Mouse (Mus musculus) liver, embryonic 14.5 days (tissue): Measurements from ENCODE around the gene Derl3. TPM values are rescaled to one million over a fixed set of nuclear protein-coding genes. Genes with fewer than 3 reads are reported as not detected.

Experiments
- ATAC-seq: fragments of 200-750 bp; cut with Nextera tagmentation; 2 replicates; pipeline ENCODE4 v1.8.0; 2017; ENCODE audit warnings: moderate number of reproducible peaks, mild to moderate bottlenecking, moderate library complexity; ENCODE audit not compliant: insufficient read depth
- DNase-seq, 3 experiments: peaks; one replicate each; pipeline ENCODE4 v3.0.0-alpha.2; 2012 to 2013; ENCODE audit warnings: low read depth in 3 of 3, low spot score in 3 of 3
- H3K27ac ChIP-seq: fragments of 300-500 bp; sonication (generic); 2 replicates; pipeline ENCODE4 v1.5.1; 2014; ENCODE audit warnings: moderate library complexity, mild to moderate bottlenecking, control low read depth, inconsistent platforms
- H3K27me3 ChIP-seq: fragments of 300-500 bp; sonication (generic); 2 replicates; pipeline ENCODE4 v1.6.1; 2014; ENCODE audit warnings: mild to moderate bottlenecking, low read length, moderate library complexity; ENCODE audit not compliant: control insufficient read depth, insufficient read depth
- H3K36me3 ChIP-seq: fragments of 300-500 bp; sonication (generic); replicated peaks from 2 replicates; pipeline ENCODE4 v1.6.1; 2014; ENCODE audit warnings: low read depth; ENCODE audit not compliant: control insufficient read depth, insufficient read depth
- H3K4me1 ChIP-seq, 2 experiments: fragments of 200-500 bp in 1 of 2; fragments of 300-500 bp in 1 of 2; sonication (generic) in 1 of 2; replicated peaks; 2 replicates each; pipeline ENCODE4 v1.6.1; 2012 to 2014; ENCODE audit warnings: antibody characterized with exemption in 1 of 2, inconsistent platforms in 1 of 2, low read length in 1 of 2; ENCODE audit not compliant: control insufficient read depth in 2 of 2, insufficient read depth in 2 of 2
- H3K4me2 ChIP-seq: fragments of 300-500 bp; sonication (generic); 2 replicates; pipeline ENCODE4 v1.6.1; 2014; ENCODE audit warnings: low read depth, mild to moderate bottlenecking, control low read depth, moderate library complexity
- H3K4me3 ChIP-seq, 2 experiments: fragments of 200-500 bp in 1 of 2; fragments of 300-500 bp in 1 of 2; sonication (generic) in 1 of 2; 2 replicates each; pipeline ENCODE4 v1.5.1; 2012 to 2014; ENCODE audit warnings: low read depth in 2 of 2, low read length in 2 of 2, mild to moderate bottlenecking in 2 of 2, control low read depth in 1 of 2, inconsistent platforms in 1 of 2, moderate library complexity in 1 of 2; ENCODE audit not compliant: insufficient read depth in 1 of 2
- H3K9ac ChIP-seq: fragments of 300-500 bp; sonication (generic); replicated peaks from 2 replicates; pipeline ENCODE4 v1.6.1; 2014; ENCODE audit warnings: mild to moderate bottlenecking, control low read depth, moderate library complexity
- H3K9me3 ChIP-seq: fragments of 300-500 bp; sonication (generic); 2 replicates; pipeline ENCODE4 v1.6.1; 2016; ENCODE audit warnings: low read length, mixed read lengths; ENCODE audit not compliant: control insufficient read depth
- CTCF ChIP-seq: IDR thresholded peaks from 2 replicates; pipeline ENCODE4 v1.5.1; 2016; ENCODE audit warnings: antibody characterized with exemption, low read depth, control low read depth
- EP300 ChIP-seq: IDR thresholded peaks from 2 replicates; pipeline ENCODE4 v1.6.1; 2016; ENCODE audit warnings: antibody characterized with exemption, low read depth
- WGBS: fragments of 180-500 bp; shearing (Covaris S2); extraction: QIAGEN DNeasy Blood & Tissue Kit; methylation state at CpG from one replicate; pipeline ENCODE4 v1.1.7; 2014; ENCODE audit not compliant: insufficient replicate concordance; 5-methylcytosine and 5-hydroxymethylcytosine counted together
- polyA plus RNA-seq, 2 experiments: library from polyadenylated mRNA; depleted of rRNA in 1 of 2; stranded (reverse) in 1 of 2; unstranded in 1 of 2; fragments of >200 nt; fragmentation: Nextera tagmentation in 1 of 2; extraction: Ambion mirVana in 1 of 2; gene quantifications; 2 replicates each; pipeline versions ENCODE4 v1.2.1 to v1.2.3; 2012 to 2014

Derl3 gene
- polyA plus RNA-seq, 2 experiments: 0.18 to 0.47 TPM

DNA sequence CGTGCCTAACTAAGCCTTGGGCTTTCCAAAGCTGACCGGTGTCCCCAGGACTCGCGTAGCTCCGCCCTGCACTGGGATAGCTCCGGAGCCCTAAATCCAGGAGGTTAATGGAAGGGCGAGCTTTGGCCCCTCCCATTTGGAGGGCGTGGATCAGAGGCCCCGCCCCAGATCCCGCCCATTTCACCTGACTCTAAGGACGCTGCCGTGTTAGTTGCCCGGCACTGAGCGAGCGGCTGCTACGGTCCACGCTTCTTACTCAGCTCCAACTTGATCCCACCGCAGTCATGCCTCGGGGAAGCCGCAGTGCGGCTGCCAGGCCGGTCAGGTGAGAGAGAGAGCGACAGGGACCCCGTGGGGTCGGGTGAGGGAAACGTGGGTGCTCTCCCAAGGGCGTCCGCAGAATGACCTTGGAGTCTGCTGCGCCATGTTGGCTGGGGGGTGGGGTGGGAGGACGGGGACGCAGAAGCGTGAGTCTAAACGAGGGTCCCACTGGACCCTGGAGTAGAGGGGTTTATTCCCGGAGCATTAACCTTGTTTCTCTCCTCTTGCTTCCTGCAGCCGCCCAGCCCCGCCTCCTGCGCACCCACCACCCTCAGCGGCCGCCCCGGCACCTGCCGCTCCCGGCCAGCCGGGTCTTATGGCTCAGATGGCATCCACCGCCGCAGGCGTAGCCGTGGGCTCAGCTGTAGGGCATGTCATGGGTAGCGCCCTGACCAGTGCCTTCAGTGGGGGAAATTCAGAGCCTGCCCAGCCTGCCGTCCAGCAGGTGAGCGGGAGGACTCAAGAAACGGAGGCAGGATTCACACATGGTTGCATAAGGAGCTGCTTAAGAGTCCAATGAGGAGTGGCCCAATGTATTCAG lies 42.7 kb downstream of the Derl3 start, which contains the start of gene Mmp11:
TSS of gene Mmp11 (minus strand) at position 817 of the 862 bp plus-strand sequence.
- peak within 1 kb of the TSS; percentile 98 for H3K4me2 ChIP-seq
- peaks cover 36 to 49% of the 10 kb centered on the region in 2 experiments for H3K4me1 ChIP-seq
- 2% methylated on average over 51 of the region's 51 CpGs for WGBS
- peak within 1 kb of the TSS; percentile 55 for H3K27ac ChIP-seq
- TF ChIP-seq CTCF: no peak
- no peak for TF ChIP-seq EP300
- peak within 1 kb of the TSS; percentile 72 to 80 for H3K4me3 ChIP-seq
- ATAC-seq (peak; percentile 74), DNase-seq (peak; percentile 80 to 85 (median 85))
- H3K9me3 ChIP-seq: no peaks in the 10 kb centered on the region
- H3K9ac ChIP-seq: peak within 1 kb of the TSS; percentile 72
- H3K36me3 ChIP-seq: peaks cover 2% of the 10 kb centered on the region; the same call in 1 of the 2 replicates
- H3K27me3 ChIP-seq: peaks cover 24% of the 10 kb centered on the region

DNA sequence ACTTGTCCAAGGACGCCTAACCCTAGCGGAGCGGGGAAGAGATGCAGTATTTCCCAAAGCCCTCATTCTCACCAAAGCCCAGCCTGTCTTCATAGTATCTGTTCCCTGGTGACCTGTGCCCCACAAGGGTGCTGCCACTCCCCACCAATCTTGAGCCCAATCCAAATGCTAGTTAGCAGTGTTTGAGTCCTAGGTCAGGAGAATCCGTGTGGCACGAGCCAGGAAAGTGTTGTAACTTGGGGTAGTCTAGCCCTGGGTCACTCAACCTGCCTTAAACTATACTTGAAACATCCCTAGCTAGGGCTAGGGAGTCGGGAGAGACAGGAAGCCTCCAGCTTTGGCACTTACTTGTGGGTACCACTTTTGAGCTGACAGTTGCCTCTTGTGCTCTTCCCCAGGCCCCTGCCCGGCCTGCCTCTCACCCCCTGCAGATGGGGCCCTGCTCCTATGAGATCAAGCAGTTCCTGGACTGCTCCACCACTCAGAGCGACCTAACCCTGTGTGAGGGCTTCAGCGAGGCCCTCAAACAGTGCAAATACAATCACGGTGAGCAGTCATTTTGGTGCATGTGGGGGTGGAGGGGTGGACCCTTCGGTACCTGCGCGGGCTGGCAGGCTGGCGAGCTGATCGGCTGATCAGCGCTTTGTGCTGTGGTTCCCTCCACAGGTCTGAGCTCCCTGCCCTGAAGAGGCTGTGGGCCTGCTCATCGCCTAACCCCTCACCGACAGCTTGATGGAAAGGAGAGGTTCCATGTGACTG lies 43.9 kb downstream of the Derl3 start:
- ATAC-seq (no peak), DNase-seq (no peak)
- peaks cover 12% of the 10 kb centered on the region for H3K27me3 ChIP-seq
- peaks cover 36 to 48% of the 10 kb centered on the region in 2 experiments for H3K4me1 ChIP-seq
- peak overlapping the region; percentile 72 for H3K9ac ChIP-seq
- H3K4me3 ChIP-seq: peak overlapping the region; percentile 4 to 80
- H3K9me3 ChIP-seq: no peaks in the 10 kb centered on the region
- WGBS: 56% methylated on average over 18 of the region's 18 CpGs
- H3K36me3 ChIP-seq: peaks cover 2% of the 10 kb centered on the region; the same call in 1 of the 2 replicates
- TF ChIP-seq EP300: no peak
- TF ChIP-seq CTCF: peak; percentile 17; the same call in 1 of the 2 replicates
- peak overlapping the region; percentile 93 for H3K27ac ChIP-seq
- H3K4me2 ChIP-seq: peak overlapping the region; percentile 98

DNA sequence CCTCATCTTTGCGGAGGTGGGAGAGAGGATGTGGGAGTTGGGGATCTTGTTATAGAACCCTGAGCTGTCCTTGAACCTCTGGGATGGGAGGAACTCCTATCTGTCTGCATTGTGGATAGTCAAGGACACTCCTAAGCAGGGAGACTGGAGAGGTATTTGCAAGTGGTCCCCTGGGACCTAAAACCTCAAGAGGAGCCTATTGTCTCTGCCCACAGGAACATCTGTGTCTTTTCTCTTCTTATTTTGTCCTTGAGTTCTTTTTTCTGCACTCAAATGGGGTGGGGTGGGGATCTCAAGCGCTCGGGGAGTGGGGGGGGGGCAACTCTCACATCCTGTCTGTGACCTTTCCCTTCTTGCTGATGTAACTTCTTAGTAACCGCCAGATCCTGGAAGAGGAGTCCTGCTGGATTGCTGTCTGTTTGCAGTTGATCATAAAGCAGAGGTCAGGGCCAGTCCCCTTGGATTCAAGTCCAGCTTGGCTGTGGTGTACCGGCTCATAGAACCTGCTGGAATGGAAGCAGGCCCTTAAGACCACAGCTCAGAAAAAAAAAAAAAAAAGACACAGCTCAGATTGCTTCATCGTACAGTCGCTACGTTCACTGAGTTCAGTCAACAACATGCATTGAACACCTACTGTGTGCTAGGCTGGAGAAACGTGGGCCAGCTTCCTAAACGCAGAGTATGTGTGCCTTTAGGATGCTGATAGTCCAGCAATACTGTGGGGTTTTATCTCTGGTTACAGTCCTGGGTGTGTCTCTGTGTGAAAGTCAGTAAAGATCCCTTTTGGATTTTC lies 44.8 kb downstream of the Derl3 start:
- H3K4me2 ChIP-seq: peak overlapping the region; percentile 98
- WGBS: 37% methylated on average over 10 of the region's 10 CpGs
- peak; percentile 64 for ATAC-seq

DNA sequence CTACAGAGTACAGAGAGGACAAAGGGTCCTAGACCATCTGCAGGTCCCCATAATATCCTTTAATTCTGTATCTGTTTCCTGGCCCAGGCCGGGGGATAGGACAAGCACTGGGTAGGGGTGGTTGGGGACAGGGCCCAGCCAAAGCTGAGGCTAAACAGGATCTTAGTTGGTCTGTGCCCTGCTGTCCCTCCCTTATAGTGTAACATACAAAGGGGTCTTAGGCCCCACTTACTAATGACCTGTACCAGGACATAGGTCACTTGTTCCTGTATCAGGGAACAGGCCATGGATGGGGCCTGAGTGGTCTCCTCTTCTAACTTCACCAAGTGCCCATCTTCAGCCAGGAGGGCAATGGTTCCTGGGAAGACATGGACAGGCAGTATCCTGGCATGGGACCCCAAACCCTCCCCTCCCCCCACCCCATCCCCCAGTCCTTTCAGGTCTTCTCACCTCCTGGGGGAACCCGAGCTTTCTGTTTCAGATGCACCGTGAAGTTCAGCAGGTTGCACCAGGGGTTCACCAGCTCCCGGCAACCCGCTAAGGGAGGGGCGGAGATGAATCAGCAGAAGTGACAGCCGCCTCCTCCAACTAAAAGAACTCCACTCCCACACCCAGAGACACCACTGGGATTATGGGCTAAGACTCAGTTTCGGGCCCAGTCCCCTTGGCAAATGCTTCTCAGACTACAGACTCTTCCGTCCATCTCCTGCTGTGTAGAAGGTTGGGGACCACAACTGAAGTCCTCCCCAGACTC lies 46.4 kb downstream of the Derl3 start:
- peak overlapping the region; percentile 98 for H3K4me2 ChIP-seq
- TF ChIP-seq EP300 (no peak), CTCF (no peak)
- WGBS: 21% methylated on average over 9 of the region's 9 CpGs
- DNase-seq (peak; percentile 71 to 79 (median 77)), ATAC-seq (peak; percentile 74)
- H3K9ac ChIP-seq: peak overlapping the region; percentile 79
- peak overlapping the region; percentile 93 for H3K27ac ChIP-seq
- peaks cover 2% of the 10 kb centered on the region; the same call in 1 of the 2 replicates for H3K36me3 ChIP-seq
- H3K4me3 ChIP-seq: peak overlapping the region; percentile 80 to 91
- H3K4me1 ChIP-seq: peaks cover 36 to 44% of the 10 kb centered on the region in 2 experiments
- no peaks in the 10 kb centered on the region for H3K9me3 ChIP-seq
- no peaks in the 10 kb centered on the region for H3K27me3 ChIP-seq

More for the DNA sequence above, 44.8 kb downstream of the Derl3 start:
- peak overlapping the region; percentile 62 to 80 for H3K4me3 ChIP-seq
- peak; percentile 84 for TF ChIP-seq EP300
- no peak for TF ChIP-seq CTCF
- peaks cover 36 to 44% of the 10 kb centered on the region in 2 experiments for H3K4me1 ChIP-seq
- peak overlapping the region; percentile 72 for H3K9ac ChIP-seq
- peaks cover 2% of the 10 kb centered on the region for H3K27me3 ChIP-seq
- no peaks in the 10 kb centered on the region for H3K9me3 ChIP-seq
- peak; percentile 72 to 74 (median 73) for DNase-seq
- peak overlapping the region; percentile 93 for H3K27ac ChIP-seq
- peaks cover 2% of the 10 kb centered on the region; the same call in 1 of the 2 replicates for H3K36me3 ChIP-seq
